Mouse (Mus musculus): ENCODE measurements around the gene Klc3. TPM values are rescaled to one million over a fixed set of nuclear protein-coding genes. Genes with fewer than 3 reads are reported as not detected.

Klc3 gene
- polyA plus RNA-seq, 1 experiment, result 1.7 TPM

GRCm38 (mm10) chr7:19404476-19404875, 572 bp upstream of the Klc3 start, which contains the start of gene Ckm:
TSS of gene Ckm (plus strand) at chr7:19404776.
- WGBS, result 34% methylated on average over 7 of the region's 7 CpGs
- no peak for DNase-seq

GRCm38 (mm10) chr7:19402535-19403112, 1.3 kb downstream of the Klc3 start:
- no peak for DNase-seq
- Histone ChIP-seq H3K27ac (ENCODE audit: insufficient read depth, low read length) (no peak overlapping the region), H3K4me1 (ENCODE audit: control insufficient read depth, insufficient read depth, low read length) (no peaks in the 10 kb centered on the region; the same call in 1 of the 2 replicates), H3K4me3 (replicated peaks; ENCODE audit: insufficient read depth, low read depth, low read length) (no peak overlapping the region), H3K27me3 (ENCODE audit: control insufficient read depth, insufficient read depth, low read length) (no peaks in the 10 kb centered on the region; the same call in 1 of the 2 replicates)
- WGBS, result 44% methylated on average over 9 of the region's 9 CpGs
- TF ChIP-seq POLR2A (IDR thresholded peaks at IDR 0.05; ENCODE audit: borderline replicate concordance, insufficient read depth, low read length) (no peak), CTCF (IDR thresholded peaks at IDR 0.05; ENCODE audit: borderline replicate concordance, insufficient read depth, low read depth, low read length) (no peak)

More at GRCm38 (mm10) chr7:19404476-19404875, 572 bp upstream of the Klc3 start, which contains the start of gene Ckm:
- Histone ChIP-seq H3K4me1 (ENCODE audit: control insufficient read depth, insufficient read depth, low read length) (no peaks in the 10 kb centered on the region; the same call in 1 of the 2 replicates), H3K27ac (ENCODE audit: insufficient read depth, low read length) (no peak within 1 kb of the TSS), H3K4me3 (replicated peaks; ENCODE audit: insufficient read depth, low read depth, low read length) (no peak within 1 kb of the TSS), H3K27me3 (ENCODE audit: control insufficient read depth, insufficient read depth, low read length) (no peaks in the 10 kb centered on the region; the same call in 1 of the 2 replicates)
- TF ChIP-seq POLR2A (IDR thresholded peaks at IDR 0.05; ENCODE audit: borderline replicate concordance, insufficient read depth, low read length) (no peak), CTCF (IDR thresholded peaks at IDR 0.05; ENCODE audit: borderline replicate concordance, insufficient read depth, low read depth, low read length) (no peak)

DNA sequence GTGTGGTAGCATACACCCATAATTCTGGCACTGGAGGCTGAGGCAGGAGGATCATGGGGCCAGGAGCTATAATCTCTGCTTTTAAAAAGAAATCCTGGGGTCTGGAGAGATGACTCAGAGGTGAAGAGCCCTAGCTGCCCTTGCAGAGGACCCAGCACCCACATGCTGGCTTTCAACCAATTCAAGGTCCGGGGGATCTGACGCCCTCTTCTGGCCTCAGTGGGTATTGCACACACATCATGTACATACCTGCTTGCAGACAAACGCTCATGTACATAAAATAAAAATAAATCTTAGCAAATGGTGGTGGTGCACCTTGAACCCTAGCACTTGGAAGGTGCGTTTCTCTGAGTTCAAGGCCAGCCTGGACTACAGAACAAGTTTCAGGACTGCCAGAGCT, 3.0 kb downstream of the Klc3 start:
- DNase-seq, result no peak
- no peaks in the 10 kb centered on the region; the same call in 1 of the 2 replicates for H3K27me3 ChIP-seq (ENCODE audit: control insufficient read depth, insufficient read depth, low read length)
- 76% methylated on average over 4 of the region's 4 CpGs for WGBS
- no peaks in the 10 kb centered on the region; the same call in 1 of the 2 replicates for H3K4me1 ChIP-seq (ENCODE audit: control insufficient read depth, insufficient read depth, low read length)
- H3K27ac ChIP-seq (ENCODE audit: insufficient read depth, low read length), result no peak overlapping the region
- TF ChIP-seq CTCF (IDR thresholded peaks at IDR 0.05; ENCODE audit: borderline replicate concordance, insufficient read depth, low read depth, low read length) (no peak), POLR2A (IDR thresholded peaks at IDR 0.05; ENCODE audit: borderline replicate concordance, insufficient read depth, low read length) (no peak)
- H3K4me3 ChIP-seq (replicated peaks; ENCODE audit: insufficient read depth, low read depth, low read length), result no peak overlapping the region

DNA sequence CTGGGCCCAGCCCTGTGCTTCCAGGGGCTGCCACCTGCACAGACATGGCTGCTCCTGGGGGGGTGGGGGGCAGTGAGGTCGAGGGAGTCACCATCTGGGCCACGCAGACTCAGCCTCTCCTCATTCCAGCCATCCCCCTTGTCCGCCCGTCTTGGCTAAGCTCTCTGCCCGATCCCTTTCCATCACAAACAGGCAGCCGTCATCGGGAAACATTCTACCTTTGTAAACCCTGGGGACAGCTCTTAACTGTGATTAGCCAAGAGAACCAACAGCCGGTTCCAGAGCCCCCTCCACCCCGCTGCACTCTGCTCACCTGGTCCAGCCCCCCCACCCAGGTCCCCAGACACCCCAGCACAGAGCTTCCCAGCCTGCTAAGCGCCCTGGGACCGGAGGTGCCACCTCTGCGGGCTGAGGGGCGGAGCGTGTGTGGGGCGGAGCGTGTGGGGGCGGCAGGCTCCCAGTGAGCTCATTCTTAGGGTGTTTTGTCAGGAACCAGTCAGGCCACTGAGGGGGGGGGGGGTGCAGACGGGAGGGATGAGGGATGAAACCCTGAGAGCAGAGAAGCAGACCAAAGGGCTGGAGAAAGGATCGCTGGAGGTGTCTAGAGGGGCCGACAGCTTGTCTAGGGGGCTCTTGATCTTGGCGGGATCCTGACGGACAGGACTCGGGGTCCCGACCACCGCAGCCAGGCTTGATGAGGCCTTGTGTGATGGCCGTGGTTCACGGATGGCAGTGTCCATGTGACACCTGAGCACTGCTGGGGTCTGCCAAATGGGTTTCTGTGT, 4.2 kb downstream of the Klc3 start:
- DNase-seq, result no peak
- WGBS, result 6% methylated on average over 26 of the region's 27 CpGs
- Histone ChIP-seq H3K4me1 (ENCODE audit: control insufficient read depth, insufficient read depth, low read length) (no peaks in the 10 kb centered on the region; the same call in 1 of the 2 replicates), H3K27ac (ENCODE audit: insufficient read depth, low read length) (no peak overlapping the region), H3K4me3 (replicated peaks; ENCODE audit: insufficient read depth, low read depth, low read length) (no peak overlapping the region), H3K27me3 (ENCODE audit: control insufficient read depth, insufficient read depth, low read length) (no peaks in the 10 kb centered on the region; the same call in 1 of the 2 replicates)
- TF ChIP-seq CTCF (IDR thresholded peaks at IDR 0.05; ENCODE audit: borderline replicate concordance, insufficient read depth, low read depth, low read length) (no peak), POLR2A (IDR thresholded peaks at IDR 0.05; ENCODE audit: borderline replicate concordance, insufficient read depth, low read length) (no peak)

DNA sequence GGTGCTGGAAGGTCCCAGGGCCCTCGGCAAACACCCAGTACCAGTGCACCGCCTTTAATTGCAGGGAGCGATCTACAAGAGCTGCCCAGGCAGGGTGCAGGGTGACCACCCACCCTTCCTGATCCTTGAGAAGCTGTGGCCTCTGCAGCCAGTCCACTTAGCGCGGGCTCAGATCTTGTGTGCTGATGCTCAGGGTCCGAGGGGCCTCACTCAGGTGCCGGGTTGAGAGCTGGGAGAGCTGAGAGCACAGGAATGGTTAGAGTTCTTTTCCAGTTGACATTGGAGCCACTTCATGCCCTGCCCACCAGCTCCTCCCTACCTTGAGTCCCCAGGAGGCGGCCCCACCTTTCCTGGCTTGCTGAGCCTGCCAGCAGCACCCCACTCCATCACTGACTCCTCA, 9.4 kb downstream of the Klc3 start:
- H3K27ac ChIP-seq (ENCODE audit: insufficient read depth, low read length), result no peak overlapping the region
- H3K4me3 ChIP-seq (replicated peaks; ENCODE audit: insufficient read depth, low read depth, low read length), result no peak overlapping the region
- no peak for TF ChIP-seq CTCF (IDR thresholded peaks at IDR 0.05; ENCODE audit: borderline replicate concordance, insufficient read depth, low read depth, low read length)
- 88% methylated on average over 8 of the region's 8 CpGs for WGBS
- no peaks in the 10 kb centered on the region; the same call in 1 of the 2 replicates for H3K27me3 ChIP-seq (ENCODE audit: control insufficient read depth, insufficient read depth, low read length)
- no peaks in the 10 kb centered on the region for H3K4me1 ChIP-seq (ENCODE audit: control insufficient read depth, insufficient read depth, low read length)
- no peak for DNase-seq

GRCm38 (mm10) chr7:19388699-19389413, 15.0 kb downstream of the Klc3 start:
- Histone ChIP-seq H3K4me1 (ENCODE audit: control insufficient read depth, insufficient read depth, low read length) (peaks cover 17% of the 10 kb centered on the region), H3K27ac (ENCODE audit: insufficient read depth, low read length) (no peak overlapping the region), H3K4me3 (replicated peaks; ENCODE audit: insufficient read depth, low read depth, low read length) (no peak overlapping the region), H3K27me3 (ENCODE audit: control insufficient read depth, insufficient read depth, low read length) (no peaks in the 10 kb centered on the region)
- 27% methylated on average over 10 of the region's 10 CpGs for WGBS
- no peak for DNase-seq
- TF ChIP-seq POLR2A (IDR thresholded peaks at IDR 0.05; ENCODE audit: borderline replicate concordance, insufficient read depth, low read length) (no peak), CTCF (IDR thresholded peaks at IDR 0.05; ENCODE audit: borderline replicate concordance, insufficient read depth, low read depth, low read length) (no peak)

GRCm38 (mm10) chr7:19383708-19384107, 20.2 kb downstream of the Klc3 start:
- H3K27me3 ChIP-seq (ENCODE audit: control insufficient read depth, insufficient read depth, low read length), result no peaks in the 10 kb centered on the region
- H3K4me1 ChIP-seq (ENCODE audit: control insufficient read depth, insufficient read depth, low read length), result peaks cover 14% of the 10 kb centered on the region
- DNase-seq, result no peak
- 81% methylated on average over 9 of the region's 9 CpGs for WGBS
- no peak for TF ChIP-seq CTCF (IDR thresholded peaks at IDR 0.05; ENCODE audit: borderline replicate concordance, insufficient read depth, low read depth, low read length)
- no peak for TF ChIP-seq POLR2A (IDR thresholded peaks at IDR 0.05; ENCODE audit: borderline replicate concordance, insufficient read depth, low read length)
- no peak overlapping the region for H3K27ac ChIP-seq (ENCODE audit: insufficient read depth, low read length)
- no peak overlapping the region for H3K4me3 ChIP-seq (replicated peaks; ENCODE audit: insufficient read depth, low read depth, low read length)
